Mouse (Mus musculus): ENCODE measurements around the gene Dnah1. TPM values are rescaled to one million over a fixed set of nuclear protein-coding genes. Genes with fewer than 3 reads are reported as not detected.
A peak's percentile ranks its signal among the peaks of the same experiment; 100 is the strongest.

Gene Dnah1
- polyA plus RNA-seq (2015; fragmentation: Nextera tagmentation; extraction: Ambion mirVana) = 0.53 and 0.67 TPM in 2 replicates

- H3K9ac ChIP-seq (replicated peaks; ENCODE audit: low read depth) = peak within 1 kb of the TSS; percentile 26; the same call in 1 of the 2 replicates
- H3K4me1 ChIP-seq (ENCODE audit: insufficient read depth, low read depth, low read length) = 0 out of 2 replicates have a peak, but pooled peaks cover 6% of the 10 kb centered on the region
- no peaks in the 10 kb centered on the region for H3K9me3 ChIP-seq (ENCODE audit: low read length)
- DNase-seq (ENCODE audit: low spot score) (peak; percentile 64), ATAC-seq (peak; percentile 74)
- no peak within 1 kb of the TSS for H3K27ac ChIP-seq (ENCODE audit: low read length)
- H3K36me3 ChIP-seq (ENCODE audit: insufficient read depth, low read length) = no peaks in the 10 kb centered on the region
- H3K4me2 ChIP-seq (replicated peaks; ENCODE audit: low read depth, low read length) = peak within 1 kb of the TSS; percentile 61
- peak within 1 kb of the TSS; percentile 31 for H3K4me3 ChIP-seq (ENCODE audit: low read depth, low read length)
- 26% methylated on average over 28 of the region's 28 CpGs for WGBS
- TF ChIP-seq CTCF (IDR thresholded peaks at IDR 0.05) (no peak), EP300 (IDR thresholded peaks at IDR 0.05) (no peak)
- no peaks in the 10 kb centered on the region for H3K27me3 ChIP-seq (replicated peaks; ENCODE audit: insufficient read depth, low read length)
These were observed at the start of gene Dnah1 for GRCm38 (mm10) chr14:31323849-31324792. TSS of gene Dnah1 (minus strand) at chr14:31323896.

GRCm38 (mm10) chr14:31369377-31369776, 45.7 kb upstream of the Dnah1 start:
- Histone ChIP-seq H3K4me2 (replicated peaks; ENCODE audit: low read depth, low read length) (no peak overlapping the region), H3K36me3 (ENCODE audit: insufficient read depth, low read length) (peaks cover 30% of the 10 kb centered on the region), H3K4me3 (ENCODE audit: low read depth, low read length) (no peak overlapping the region), H3K27me3 (replicated peaks; ENCODE audit: insufficient read depth, low read length) (no peaks in the 10 kb centered on the region), H3K27ac (ENCODE audit: low read length) (no peak overlapping the region), H3K9ac (replicated peaks; ENCODE audit: low read depth) (no peak overlapping the region), H3K9me3 (ENCODE audit: low read length) (no peaks in the 10 kb centered on the region), H3K4me1 (ENCODE audit: insufficient read depth, low read depth, low read length) (no peaks in the 10 kb centered on the region)
- DNase-seq (ENCODE audit: low spot score) (no peak), ATAC-seq (no peak)
- TF ChIP-seq EP300 (IDR thresholded peaks at IDR 0.05) = no peak
- no peak for TF ChIP-seq CTCF (IDR thresholded peaks at IDR 0.05)
- WGBS = 84% methylated on average over 3 of the region's 3 CpGs

- no peak for ATAC-seq
- Histone ChIP-seq H3K27ac (ENCODE audit: low read length) (no peak overlapping the region), H3K36me3 (ENCODE audit: insufficient read depth, low read length) (peaks cover 37% of the 10 kb centered on the region), H3K9ac (replicated peaks; ENCODE audit: low read depth) (no peak overlapping the region), H3K4me1 (ENCODE audit: insufficient read depth, low read depth, low read length) (no peaks in the 10 kb centered on the region), H3K9me3 (ENCODE audit: low read length) (no peaks in the 10 kb centered on the region), H3K27me3 (replicated peaks; ENCODE audit: insufficient read depth, low read length) (no peaks in the 10 kb centered on the region), H3K4me3 (ENCODE audit: low read depth, low read length) (no peak overlapping the region), H3K4me2 (replicated peaks; ENCODE audit: low read depth, low read length) (no peak overlapping the region)
- DNase-seq (ENCODE audit: low spot score) = no peak
- WGBS = 92% methylated on average over 7 of the region's 7 CpGs
- TF ChIP-seq CTCF (IDR thresholded peaks at IDR 0.05) (no peak), EP300 (IDR thresholded peaks at IDR 0.05) (no peak)
These were observed 44.3 kb upstream of the Dnah1 start for GRCm38 (mm10) chr14:31367951-31368350.

GRCm38 (mm10) chr14:31365350-31365749, 41.7 kb upstream of the Dnah1 start:
- Histone ChIP-seq H3K9me3 (ENCODE audit: low read length) (no peaks in the 10 kb centered on the region), H3K9ac (replicated peaks; ENCODE audit: low read depth) (no peak overlapping the region), H3K4me3 (ENCODE audit: low read depth, low read length) (no peak overlapping the region), H3K4me2 (replicated peaks; ENCODE audit: low read depth, low read length) (no peak overlapping the region), H3K36me3 (ENCODE audit: insufficient read depth, low read length) (peaks cover 30% of the 10 kb centered on the region), H3K27ac (ENCODE audit: low read length) (no peak overlapping the region), H3K27me3 (replicated peaks; ENCODE audit: insufficient read depth, low read length) (no peaks in the 10 kb centered on the region), H3K4me1 (ENCODE audit: insufficient read depth, low read depth, low read length) (no peaks in the 10 kb centered on the region)
- TF ChIP-seq EP300 (IDR thresholded peaks at IDR 0.05) (no peak), CTCF (IDR thresholded peaks at IDR 0.05) (peak; percentile 75)
- no peak for ATAC-seq
- DNase-seq (ENCODE audit: low spot score) = peak; percentile 60

GRCm38 (mm10) chr14:31364589-31364988, 40.9 kb upstream of the Dnah1 start:
- TF ChIP-seq EP300 (IDR thresholded peaks at IDR 0.05) = no peak
- no peak for TF ChIP-seq CTCF (IDR thresholded peaks at IDR 0.05)
- 94% methylated on average over 4 of the region's 4 CpGs for WGBS

GRCm38 (mm10) chr14:31362236-31362635, 38.5 kb upstream of the Dnah1 start:
- H3K27me3 ChIP-seq (replicated peaks; ENCODE audit: insufficient read depth, low read length) = no peaks in the 10 kb centered on the region
- DNase-seq (ENCODE audit: low spot score) (no peak), ATAC-seq (no peak)
- peaks cover 37% of the 10 kb centered on the region for H3K36me3 ChIP-seq (ENCODE audit: insufficient read depth, low read length)
- H3K4me1 ChIP-seq (ENCODE audit: insufficient read depth, low read depth, low read length) = no peaks in the 10 kb centered on the region
- H3K27ac ChIP-seq (ENCODE audit: low read length) = no peak overlapping the region
- no peak overlapping the region for H3K9ac ChIP-seq (replicated peaks; ENCODE audit: low read depth)
- 92% methylated on average over 2 of the region's 2 CpGs for WGBS
- TF ChIP-seq CTCF (IDR thresholded peaks at IDR 0.05) (no peak), EP300 (IDR thresholded peaks at IDR 0.05) (no peak)
- no peak overlapping the region for H3K4me2 ChIP-seq (replicated peaks; ENCODE audit: low read depth, low read length)
- no peaks in the 10 kb centered on the region for H3K9me3 ChIP-seq (ENCODE audit: low read length)
- no peak overlapping the region for H3K4me3 ChIP-seq (ENCODE audit: low read depth, low read length)

More at GRCm38 (mm10) chr14:31364589-31364988, 40.9 kb upstream of the Dnah1 start:
- Histone ChIP-seq H3K27ac (ENCODE audit: low read length) (no peak overlapping the region), H3K4me3 (ENCODE audit: low read depth, low read length) (no peak overlapping the region), H3K9me3 (ENCODE audit: low read length) (no peaks in the 10 kb centered on the region), H3K36me3 (ENCODE audit: insufficient read depth, low read length) (peaks cover 30% of the 10 kb centered on the region), H3K4me1 (ENCODE audit: insufficient read depth, low read depth, low read length) (no peaks in the 10 kb centered on the region), H3K9ac (replicated peaks; ENCODE audit: low read depth) (no peak overlapping the region), H3K4me2 (replicated peaks; ENCODE audit: low read depth, low read length) (no peak overlapping the region), H3K27me3 (replicated peaks; ENCODE audit: insufficient read depth, low read length) (no peaks in the 10 kb centered on the region)
- no peak for DNase-seq (ENCODE audit: low spot score)
- no peak for ATAC-seq

All from lung, postnatal 0 days (tissue).